Mouse (Mus musculus) lung, embryonic 15.5 days (tissue): Measurements from ENCODE around the gene Zfp423. TPM values are rescaled to one million over a fixed set of nuclear protein-coding genes. Genes with fewer than 3 reads are reported as not detected.

Source experiments
- ATAC-seq: fragments of 200-750 bp; cut with Nextera tagmentation; 2 replicates; pipeline ENCODE4 v1.8.0; 2017; ENCODE audit warnings: moderate number of reproducible peaks, borderline replicate concordance; ENCODE audit not compliant: low FRiP score, low TSS enrichment; ENCODE audit errors: extremely low read depth
- H3K27ac ChIP-seq: fragments of 300-500 bp; sonication (generic); 2 replicates; pipeline ENCODE4 v1.5.1; 2015; ENCODE audit warnings: moderate library complexity, mild to moderate bottlenecking, inconsistent platforms
- H3K27me3 ChIP-seq: fragments of 300-500 bp; sonication (generic); 2 replicates; pipeline ENCODE4 v1.6.1; 2015; ENCODE audit warnings: inconsistent platforms
- H3K36me3 ChIP-seq: fragments of 300-500 bp; sonication (generic); 2 replicates; pipeline ENCODE4 v1.6.1; 2015; ENCODE audit warnings: inconsistent platforms
- H3K4me1 ChIP-seq: fragments of 300-500 bp; sonication (generic); 2 replicates; pipeline ENCODE4 v1.6.1; 2015; ENCODE audit warnings: inconsistent platforms
- H3K4me2 ChIP-seq: fragments of 300-500 bp; sonication (generic); 2 replicates; pipeline ENCODE4 v1.6.1; 2015; ENCODE audit warnings: inconsistent platforms, mild to moderate bottlenecking, moderate library complexity
- H3K4me3 ChIP-seq: fragments of 300-500 bp; sonication (generic); 2 replicates; pipeline ENCODE4 v1.5.1; 2015; ENCODE audit warnings: mild to moderate bottlenecking, inconsistent platforms
- H3K9ac ChIP-seq: fragments of 300-500 bp; sonication (generic); 2 replicates; pipeline ENCODE4 v1.6.1; 2015; ENCODE audit warnings: inconsistent platforms
- H3K9me3 ChIP-seq: fragments of 300-500 bp; sonication (generic); 2 replicates; pipeline ENCODE4 v1.6.1; 2016; ENCODE audit warnings: inconsistent platforms
- WGBS: fragments of 180-500 bp; shearing (Covaris S2); methylation state at CpG from one replicate; pipeline ENCODE4 v1.1.7; 2015; 5-methylcytosine and 5-hydroxymethylcytosine counted together
- polyA plus RNA-seq: library from polyadenylated mRNA; unstranded; fragments of >200 nt; fragmentation: Nextera tagmentation; extraction: Ambion mirVana; gene quantifications from 2 replicates; pipeline ENCODE4 v1.2.1, GENCODE M21; 2015

The Zfp423 gene
- polyA plus RNA-seq, 1 experiment from 2014 or later: 7.3 TPM

DNA sequence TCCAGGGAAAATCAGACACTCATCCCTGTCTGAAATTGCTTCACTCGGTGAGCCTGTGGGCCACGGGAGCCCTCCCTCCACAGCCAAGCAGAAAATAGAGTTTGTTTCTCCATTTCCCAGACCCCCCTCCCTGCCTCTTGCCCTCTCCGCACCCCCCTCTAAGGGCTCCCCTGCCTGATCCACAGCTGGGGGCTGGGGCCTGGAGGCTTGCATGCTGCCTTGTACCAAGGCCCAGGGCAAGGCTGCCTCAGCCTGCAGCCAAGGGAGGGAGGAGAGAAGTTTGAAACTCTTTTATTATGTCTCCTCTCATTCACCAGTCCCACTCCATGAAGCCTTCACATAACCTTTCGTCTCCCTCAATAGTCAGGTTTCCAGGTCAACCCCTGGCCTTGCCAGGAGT lies 224.5 kb downstream of the Zfp423 start:
- no peak overlapping the region for H3K27ac ChIP-seq
- H3K27me3 ChIP-seq: no peaks in the 10 kb centered on the region
- H3K9ac ChIP-seq: no peak overlapping the region
- no peak overlapping the region for H3K4me2 ChIP-seq
- no peaks in the 10 kb centered on the region for H3K36me3 ChIP-seq
- H3K9me3 ChIP-seq: no peaks in the 10 kb centered on the region
- WGBS: 50% methylated on average over 4 of the region's 4 CpGs
- peaks cover 3% of the 10 kb centered on the region; the same call in 1 of the 2 replicates for H3K4me1 ChIP-seq
- no peak overlapping the region for H3K4me3 ChIP-seq
- no peak; the same call in 1 of the 2 replicates for ATAC-seq

DNA sequence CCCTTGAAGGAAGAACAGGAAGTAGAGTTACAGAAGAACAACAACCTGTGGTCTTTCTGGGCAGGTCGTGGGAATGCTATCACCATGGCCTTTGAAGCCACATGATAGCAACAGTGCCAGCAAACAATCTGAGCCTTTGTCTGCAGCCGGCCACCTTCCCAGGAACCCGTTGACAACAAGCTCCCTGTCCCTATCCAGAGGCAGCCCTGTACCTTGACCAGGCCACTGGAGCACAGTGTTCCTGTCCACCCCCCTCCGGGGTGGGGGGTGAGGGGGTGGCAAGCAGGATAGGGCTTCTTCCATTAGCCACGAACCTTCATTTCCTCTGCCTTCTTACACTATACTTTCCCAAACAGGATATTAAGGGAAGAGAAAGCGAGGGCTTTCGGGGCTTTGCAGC lies 224.9 kb downstream of the Zfp423 start:
- Histone ChIP-seq H3K4me2 (no peak overlapping the region), H3K36me3 (no peaks in the 10 kb centered on the region), H3K27me3 (no peaks in the 10 kb centered on the region), H3K27ac (no peak overlapping the region), H3K4me3 (no peak overlapping the region), H3K9ac (no peak overlapping the region), H3K4me1 (peaks cover 3% of the 10 kb centered on the region; the same call in 1 of the 2 replicates), H3K9me3 (no peaks in the 10 kb centered on the region)
- ATAC-seq: no peak
- WGBS: 47% methylated on average over 7 of the region's 7 CpGs

DNA sequence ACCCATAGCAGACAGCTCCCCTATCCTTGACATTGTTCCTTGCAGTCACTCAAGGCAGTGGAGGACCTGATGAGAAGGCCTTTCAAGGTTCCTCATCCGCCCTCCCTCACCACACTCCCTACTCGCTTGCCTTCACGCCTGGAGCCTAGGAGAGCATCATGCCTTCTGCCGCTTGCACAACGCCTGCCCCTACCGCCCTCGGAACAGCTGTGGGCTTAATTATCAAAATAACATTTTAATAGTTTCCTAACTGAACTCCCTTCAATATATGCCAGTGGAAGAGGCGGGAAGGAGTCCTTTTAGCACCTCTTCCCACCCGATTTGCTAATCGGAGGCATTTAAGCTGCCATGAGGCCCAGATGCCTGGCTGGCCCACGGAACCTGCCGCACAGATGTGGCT lies 228.3 kb downstream of the Zfp423 start:
- Histone ChIP-seq H3K36me3 (no peaks in the 10 kb centered on the region), H3K27me3 (no peaks in the 10 kb centered on the region), H3K9ac (no peak overlapping the region), H3K4me2 (no peak overlapping the region), H3K4me1 (no peaks in the 10 kb centered on the region), H3K27ac (no peak overlapping the region), H3K9me3 (no peaks in the 10 kb centered on the region), H3K4me3 (no peak overlapping the region)
- no peak for ATAC-seq
- 92% methylated on average over 12 of the region's 12 CpGs for WGBS

DNA sequence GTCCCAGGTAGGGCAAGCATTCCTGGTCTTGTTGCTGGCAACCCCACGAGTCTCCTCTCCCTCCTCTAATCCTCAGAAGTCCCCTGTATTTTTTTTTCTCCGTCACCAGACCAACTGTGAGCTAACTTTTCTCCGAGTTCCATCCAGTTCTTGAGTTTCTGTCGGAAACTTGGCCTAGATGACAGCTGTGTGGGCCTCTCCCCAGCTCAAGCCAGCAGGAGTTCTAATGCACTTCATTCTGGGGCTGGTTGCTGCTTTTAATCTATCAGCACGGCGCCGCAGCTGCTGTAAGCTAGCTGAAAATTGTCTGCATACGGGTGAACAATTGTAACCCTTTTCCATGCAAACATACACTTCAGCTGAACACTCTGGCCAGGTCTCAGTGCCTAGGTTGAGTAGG lies 236.4 kb downstream of the Zfp423 start:
- WGBS: 67% methylated on average over 8 of the region's 8 CpGs
- ATAC-seq: no peak
- no peak overlapping the region for H3K4me3 ChIP-seq
- H3K9me3 ChIP-seq: no peaks in the 10 kb centered on the region
- H3K4me1 ChIP-seq: peaks cover 10% of the 10 kb centered on the region
- no peaks in the 10 kb centered on the region for H3K27me3 ChIP-seq
- no peak overlapping the region for H3K9ac ChIP-seq
- H3K36me3 ChIP-seq: no peaks in the 10 kb centered on the region
- H3K27ac ChIP-seq: no peak overlapping the region
- no peak overlapping the region for H3K4me2 ChIP-seq

DNA sequence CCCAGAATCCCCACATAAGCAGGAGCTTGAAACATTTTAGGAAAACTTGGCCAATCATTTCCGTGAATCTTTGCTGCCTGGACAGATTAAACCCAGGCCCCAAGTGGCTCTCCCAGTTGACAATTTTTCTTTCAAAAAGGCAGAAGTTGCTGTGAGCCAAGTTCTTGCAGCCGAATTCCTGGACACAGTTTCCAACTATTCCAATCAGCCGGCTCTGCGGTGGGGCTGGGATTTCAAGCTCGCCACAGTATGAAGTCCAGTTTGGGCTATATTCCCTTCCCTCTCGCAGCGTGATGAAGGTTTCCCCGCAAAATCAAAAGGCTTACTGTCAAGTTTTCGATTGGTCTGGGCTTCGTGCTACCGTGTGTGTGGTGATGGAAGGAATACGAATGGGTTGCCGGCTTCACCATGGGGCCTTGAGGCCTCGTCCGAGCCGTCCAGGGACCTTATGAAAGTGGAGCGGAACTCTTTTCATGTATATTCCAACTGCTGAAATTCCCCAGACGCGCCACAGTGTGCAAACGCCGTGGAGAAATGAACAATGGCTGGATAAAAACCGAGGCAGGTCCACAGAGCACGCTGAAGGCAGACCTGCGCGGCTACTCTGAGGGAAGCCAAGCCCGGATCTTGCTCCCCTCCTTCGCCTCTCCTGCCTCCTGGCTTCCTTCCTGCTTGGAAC lies 240.1 kb downstream of the Zfp423 start:
- WGBS: 65% methylated on average over 27 of the region's 27 CpGs
- H3K9ac ChIP-seq: no peak overlapping the region
- H3K4me2 ChIP-seq: no peak overlapping the region
- no peaks in the 10 kb centered on the region for H3K36me3 ChIP-seq
- 0 out of 2 replicates have a peak overlapping the region, but pooled peaks have one; percentile 20 for H3K27ac ChIP-seq
- ATAC-seq: no peak
- peaks cover 23% of the 10 kb centered on the region for H3K4me1 ChIP-seq
- no peaks in the 10 kb centered on the region for H3K27me3 ChIP-seq
- H3K4me3 ChIP-seq: no peak overlapping the region
- no peaks in the 10 kb centered on the region for H3K9me3 ChIP-seq

DNA sequence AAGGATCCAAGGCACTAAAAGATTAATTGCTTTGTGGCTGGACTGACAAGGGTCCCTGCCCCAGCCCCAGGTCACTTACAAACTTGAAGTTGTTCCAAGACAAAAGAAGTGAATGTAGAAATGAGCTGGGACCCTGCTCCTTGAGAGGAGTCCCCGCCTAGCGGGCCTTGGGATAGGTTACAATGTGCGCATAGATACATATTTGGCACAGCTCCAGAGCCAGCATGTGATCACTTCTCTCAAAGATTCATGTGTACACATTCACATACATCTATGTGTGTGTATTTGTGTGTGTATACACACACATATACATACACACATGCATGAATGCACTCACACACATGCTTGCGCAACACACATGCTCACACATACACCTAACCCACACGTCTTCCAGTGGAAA lies 241.9 kb downstream of the Zfp423 start:
- no peak for ATAC-seq
- WGBS: 65% methylated on average over 5 of the region's 5 CpGs

DNA sequence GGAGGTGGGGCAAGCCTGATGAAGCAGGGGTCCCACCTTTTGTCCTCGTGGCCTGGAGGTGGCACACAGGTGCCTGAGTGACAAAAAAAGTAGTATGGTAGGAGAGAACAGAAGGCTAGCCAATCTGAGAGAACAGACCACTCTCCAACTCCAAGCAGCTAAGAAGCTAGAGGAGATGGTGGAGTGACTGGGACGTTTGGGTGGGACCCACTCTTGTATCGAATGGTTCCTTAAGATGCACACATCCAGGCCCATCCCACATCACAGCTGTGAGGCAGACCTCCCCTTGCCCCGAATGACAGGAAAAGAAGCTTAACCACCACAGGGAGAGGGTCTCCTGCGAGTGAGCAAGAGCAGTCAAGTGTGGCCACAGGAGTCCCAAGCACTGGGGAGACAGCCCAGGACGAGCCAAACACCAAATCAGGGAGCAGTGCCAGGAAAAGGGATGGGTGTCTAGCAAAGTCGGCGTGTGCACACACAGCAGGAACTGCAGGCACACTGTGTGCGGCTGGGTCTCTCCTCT lies 242.6 kb downstream of the Zfp423 start:
- no peak overlapping the region for H3K4me3 ChIP-seq
- 0 out of 2 replicates have a peak, but pooled peaks have one; percentile 9 for ATAC-seq
- WGBS: 30% methylated on average over 9 of the region's 9 CpGs
- no peaks in the 10 kb centered on the region for H3K36me3 ChIP-seq
- H3K27ac ChIP-seq: no peak overlapping the region
- peaks cover 23% of the 10 kb centered on the region for H3K4me1 ChIP-seq
- peak overlapping the region; percentile 46 for H3K4me2 ChIP-seq
- H3K27me3 ChIP-seq: no peaks in the 10 kb centered on the region
- no peak overlapping the region for H3K9ac ChIP-seq
- H3K9me3 ChIP-seq: no peaks in the 10 kb centered on the region

More for the DNA sequence above, 241.9 kb downstream of the Zfp423 start:
- no peak overlapping the region for H3K9ac ChIP-seq
- no peaks in the 10 kb centered on the region for H3K27me3 ChIP-seq
- H3K9me3 ChIP-seq: no peaks in the 10 kb centered on the region
- H3K4me1 ChIP-seq: peaks cover 23% of the 10 kb centered on the region
- no peak overlapping the region for H3K4me2 ChIP-seq
- no peaks in the 10 kb centered on the region for H3K36me3 ChIP-seq
- H3K27ac ChIP-seq: no peak overlapping the region
- no peak overlapping the region for H3K4me3 ChIP-seq

DNA sequence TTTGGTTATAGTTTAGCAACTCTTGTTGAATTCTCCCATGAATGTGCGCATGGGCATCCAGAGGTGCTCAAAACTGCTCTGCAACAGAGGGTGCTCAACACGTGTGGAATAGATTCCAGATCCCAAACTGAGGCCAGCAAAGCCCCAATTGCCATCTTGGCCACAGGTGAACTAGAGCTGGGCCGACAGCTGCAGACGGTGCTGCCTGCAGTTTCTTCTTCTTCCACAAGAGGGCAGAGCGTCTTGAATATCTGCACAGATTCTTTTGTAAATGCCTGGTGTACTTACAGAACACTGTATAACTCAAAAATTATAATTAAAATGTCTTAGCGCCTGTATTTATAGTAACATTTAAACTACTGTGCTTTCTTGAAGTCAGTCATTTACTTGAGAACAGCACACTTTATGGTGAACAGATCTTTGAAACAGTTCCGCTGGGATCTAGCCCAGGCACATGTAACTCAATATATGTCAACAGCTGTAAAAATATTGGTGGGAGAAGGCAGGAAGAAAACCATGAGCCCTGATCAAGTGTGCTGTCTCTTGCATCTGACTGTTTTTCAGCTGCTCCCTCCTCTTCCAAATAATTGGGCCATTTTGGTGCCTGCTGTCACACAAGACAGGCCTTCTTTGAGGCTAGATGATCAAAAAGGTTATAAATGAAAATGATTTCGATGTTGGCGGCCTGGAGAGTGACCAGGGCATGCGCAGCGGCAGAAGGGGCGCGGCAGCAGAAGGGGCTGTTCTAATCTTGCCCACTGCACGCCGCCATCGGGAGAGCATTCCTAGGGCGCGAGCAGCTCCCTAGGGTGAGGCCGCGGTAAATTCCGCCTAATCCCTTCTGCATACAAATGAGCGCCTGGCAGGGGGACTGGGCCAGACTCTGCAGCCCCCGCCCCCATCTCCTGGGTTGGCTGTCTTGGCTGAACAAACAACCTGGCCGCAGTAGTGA lies 243.4 kb downstream of the Zfp423 start:
- no peaks in the 10 kb centered on the region for H3K9me3 ChIP-seq
- H3K27ac ChIP-seq: peak overlapping the region; percentile 51; the same call in 1 of the 2 replicates
- no peaks in the 10 kb centered on the region for H3K27me3 ChIP-seq
- H3K36me3 ChIP-seq: no peaks in the 10 kb centered on the region
- 20% methylated on average over 24 of the region's 24 CpGs for WGBS
- H3K4me1 ChIP-seq: peaks cover 21% of the 10 kb centered on the region
- H3K4me3 ChIP-seq: peak overlapping the region; percentile 5; the same call in 1 of the 2 replicates
- no peak overlapping the region for H3K9ac ChIP-seq
- peak; percentile 47; the same call in 1 of the 2 replicates for ATAC-seq
- peak overlapping the region; percentile 46 for H3K4me2 ChIP-seq

DNA sequence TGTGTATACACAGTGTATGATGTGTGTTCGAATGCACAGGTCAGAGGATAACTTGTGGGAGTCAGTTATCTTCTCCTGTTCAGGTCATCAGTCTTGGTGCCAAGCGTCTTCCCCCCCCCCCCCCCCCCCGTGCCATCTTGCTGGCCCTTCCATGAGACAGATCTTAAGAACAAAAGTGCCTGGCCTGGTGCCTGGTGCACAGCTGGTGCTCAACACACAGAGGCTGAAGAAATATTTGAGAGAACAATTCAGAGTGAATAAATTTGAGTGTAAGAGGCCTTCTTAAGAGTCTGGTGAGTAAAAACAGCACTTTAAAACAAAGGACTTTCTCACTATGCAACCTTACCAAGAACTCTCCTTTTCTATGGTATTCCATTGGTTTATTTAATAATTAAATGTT lies 245.4 kb downstream of the Zfp423 start:
- no peaks in the 10 kb centered on the region for H3K36me3 ChIP-seq
- WGBS: 58% methylated on average over 1 of the region's 3 CpGs
- H3K4me3 ChIP-seq: no peak overlapping the region
- H3K9me3 ChIP-seq: no peaks in the 10 kb centered on the region
- H3K4me2 ChIP-seq: no peak overlapping the region
- no peak overlapping the region for H3K9ac ChIP-seq
- peaks cover 14% of the 10 kb centered on the region for H3K4me1 ChIP-seq
- H3K27ac ChIP-seq: no peak overlapping the region
- no peak for ATAC-seq
- H3K27me3 ChIP-seq: no peaks in the 10 kb centered on the region

DNA sequence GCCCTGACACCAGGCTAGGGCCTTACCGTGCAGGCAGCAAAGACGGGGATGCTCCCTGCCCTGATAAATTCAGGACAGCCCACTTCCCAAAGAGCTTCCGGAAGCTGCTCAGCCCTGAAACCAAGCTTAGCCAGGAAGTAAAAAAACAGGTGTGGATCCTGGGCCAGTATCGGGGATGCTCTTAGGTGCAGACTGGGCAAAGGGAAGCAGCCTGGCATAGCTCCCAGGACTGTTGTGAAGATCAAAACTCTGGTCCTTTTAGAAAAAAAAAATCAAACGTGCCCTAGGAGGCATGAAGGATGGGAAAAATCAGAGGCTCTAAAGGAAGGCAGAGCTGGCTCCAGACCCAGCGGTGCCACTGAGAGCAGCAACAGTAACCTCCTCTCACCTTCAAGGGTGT lies 247.4 kb downstream of the Zfp423 start:
- no peak overlapping the region for H3K9ac ChIP-seq
- H3K4me3 ChIP-seq: no peak overlapping the region
- H3K9me3 ChIP-seq: no peaks in the 10 kb centered on the region
- no peaks in the 10 kb centered on the region for H3K27me3 ChIP-seq
- 69% methylated on average over 6 of the region's 6 CpGs for WGBS
- peaks cover 19% of the 10 kb centered on the region for H3K4me1 ChIP-seq
- no peak overlapping the region for H3K4me2 ChIP-seq
- H3K27ac ChIP-seq: no peak overlapping the region
- no peak for ATAC-seq
- no peaks in the 10 kb centered on the region for H3K36me3 ChIP-seq

DNA sequence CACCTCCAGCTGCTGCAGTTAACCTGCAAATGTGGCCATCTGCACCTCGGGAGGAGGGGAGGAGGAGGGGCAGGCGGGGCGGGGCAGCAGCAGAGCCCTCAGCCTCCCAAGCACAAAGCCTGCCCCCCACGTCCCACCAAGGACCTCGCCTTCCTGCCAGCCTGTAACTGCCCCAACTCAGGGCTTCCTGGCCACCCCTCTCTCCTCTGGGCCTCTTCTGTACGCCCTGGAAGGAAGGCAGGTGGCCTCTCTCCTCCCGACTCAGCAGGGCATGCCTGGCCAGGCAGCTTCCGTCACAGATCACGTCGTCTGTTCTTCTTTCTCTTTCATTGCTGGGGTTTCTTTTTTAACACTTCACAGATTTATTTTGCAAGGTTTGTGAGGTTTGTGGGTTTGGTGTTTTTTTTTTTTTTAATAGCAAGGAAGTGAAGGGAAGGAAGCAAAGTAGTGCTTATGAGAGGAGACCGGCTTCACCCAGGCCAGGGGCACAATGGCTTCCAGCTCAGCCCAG lies 251.2 kb downstream of the Zfp423 start:
- Histone ChIP-seq H3K9me3 (no peaks in the 10 kb centered on the region), H3K36me3 (no peaks in the 10 kb centered on the region), H3K4me3 (no peak overlapping the region), H3K9ac (no peak overlapping the region), H3K27ac (no peak overlapping the region), H3K27me3 (no peaks in the 10 kb centered on the region), H3K4me1 (peaks cover 19% of the 10 kb centered on the region), H3K4me2 (peak overlapping the region; percentile 39)
- no peak for ATAC-seq
- WGBS: 17% methylated on average over 11 of the region's 11 CpGs
